Mouse (Mus musculus): ENCODE measurements around the gene Smco3. TPM values are rescaled to one million over a fixed set of nuclear protein-coding genes. Genes with fewer than 3 reads are reported as not detected.
A peak's percentile ranks its signal among the peaks of the same experiment; 100 is the strongest.

The Smco3 gene
- polyA plus RNA-seq, 1 experiment, result not detected

DNA sequence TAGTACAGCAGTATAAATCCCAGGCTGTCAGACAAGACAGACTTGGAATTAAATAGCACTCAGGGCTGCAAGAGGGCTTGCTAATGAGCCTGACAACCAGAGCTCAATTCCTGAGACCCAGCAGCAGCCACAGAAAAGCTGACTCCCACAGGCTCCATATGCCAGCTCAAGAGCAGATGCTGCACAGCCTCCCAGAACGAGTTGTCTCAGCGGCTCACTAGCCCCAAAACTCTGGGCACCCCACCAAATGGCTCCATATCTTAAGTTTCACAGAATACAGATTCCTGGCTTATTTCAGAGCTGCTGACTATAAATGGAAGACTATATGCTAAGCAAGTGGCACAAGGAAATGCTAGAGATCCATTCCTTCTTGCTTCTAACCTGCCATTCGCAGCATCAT, 17.7 kb downstream of the Smco3 start:
- Histone ChIP-seq H3K36me3 (ENCODE audit: control insufficient read depth, insufficient read depth, low read length) (peaks cover 68% of the 10 kb centered on the region), H3K27me3 (ENCODE audit: control insufficient read depth, insufficient read depth, low read length) (no peaks in the 10 kb centered on the region), H3K4me3 (ENCODE audit: extremely low read depth, insufficient read depth, insufficient read length) (no peak overlapping the region), H3K4me1 (ENCODE audit: control insufficient read depth, insufficient read depth, insufficient read length) (no peaks in the 10 kb centered on the region), H3K27ac (ENCODE audit: insufficient read depth, low read length) (no peak overlapping the region)
- no peak for DNase-seq (ENCODE audit: low read depth in 1 of 2, low spot score in 2 of 2)
- TF ChIP-seq POLR2A (IDR thresholded peaks at IDR 0.05; ENCODE audit: low read depth, low read length) (no peak), CTCF (IDR thresholded peaks at IDR 0.05; ENCODE audit: extremely low read depth, insufficient read depth, insufficient read length, insufficient replicate concordance) (no peak)
- 97% methylated on average over 3 of the region's 3 CpGs for WGBS

DNA sequence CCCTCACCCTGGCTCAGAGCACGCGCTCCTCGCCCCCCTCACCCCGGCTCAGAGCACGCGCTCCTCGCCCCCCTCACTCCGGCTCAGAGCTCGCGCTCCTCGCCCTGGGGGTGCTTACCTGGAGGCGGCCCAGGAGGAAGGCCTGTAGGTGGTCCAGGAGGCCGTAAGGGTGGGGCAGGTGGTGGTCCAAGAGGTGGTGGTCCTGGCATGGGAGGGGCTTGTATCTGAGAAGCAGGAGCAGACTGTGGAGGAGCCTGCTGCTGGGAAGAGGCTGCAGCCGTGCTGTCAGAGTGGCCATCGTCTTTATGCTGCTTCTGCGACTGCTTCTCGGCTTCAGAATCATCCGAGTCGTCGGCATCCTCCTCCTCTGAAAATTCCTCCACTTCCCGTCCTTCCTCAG, 18.4 kb downstream of the Smco3 start:
- Histone ChIP-seq H3K4me3 (ENCODE audit: extremely low read depth, insufficient read depth, insufficient read length) (no peak overlapping the region), H3K27me3 (ENCODE audit: control insufficient read depth, insufficient read depth, low read length) (no peaks in the 10 kb centered on the region), H3K27ac (ENCODE audit: insufficient read depth, low read length) (no peak overlapping the region), H3K4me1 (ENCODE audit: control insufficient read depth, insufficient read depth, insufficient read length) (no peaks in the 10 kb centered on the region), H3K36me3 (ENCODE audit: control insufficient read depth, insufficient read depth, low read length) (peaks cover 63% of the 10 kb centered on the region)
- DNase-seq (ENCODE audit: low read depth in 1 of 2, low spot score in 2 of 2), result no peak
- no peak for TF ChIP-seq CTCF (IDR thresholded peaks at IDR 0.05; ENCODE audit: extremely low read depth, insufficient read depth, insufficient read length, insufficient replicate concordance)
- TF ChIP-seq POLR2A (IDR thresholded peaks at IDR 0.05; ENCODE audit: low read depth, low read length), result no peak
- 95% methylated on average over 21 of the region's 21 CpGs for WGBS

DNA sequence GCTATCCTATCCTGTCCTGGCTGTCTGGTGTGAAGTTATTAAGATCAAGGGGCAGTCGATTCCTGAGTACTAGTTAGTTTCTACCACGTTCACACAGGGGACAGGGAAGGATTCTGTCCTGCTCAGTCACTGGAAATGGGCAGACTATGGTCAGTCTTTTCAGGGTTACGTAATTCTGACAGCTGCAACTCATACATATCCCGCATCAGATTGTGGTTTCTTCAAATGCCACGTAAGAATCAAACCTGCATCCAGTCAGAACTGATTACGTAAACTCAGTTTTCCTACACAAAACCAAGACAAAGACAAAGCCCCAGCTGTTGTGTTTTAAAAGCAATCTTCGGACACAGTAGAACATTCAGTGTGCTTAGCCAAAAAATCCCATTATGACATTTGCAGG, 19.9 kb downstream of the Smco3 start:
- TF ChIP-seq POLR2A (IDR thresholded peaks at IDR 0.05; ENCODE audit: low read depth, low read length) (no peak), CTCF (IDR thresholded peaks at IDR 0.05; ENCODE audit: extremely low read depth, insufficient read depth, insufficient read length, insufficient replicate concordance) (no peak)
- H3K27me3 ChIP-seq (ENCODE audit: control insufficient read depth, insufficient read depth, low read length), result no peaks in the 10 kb centered on the region
- no peak overlapping the region for H3K27ac ChIP-seq (ENCODE audit: insufficient read depth, low read length)
- no peak for DNase-seq (ENCODE audit: low read depth in 1 of 2, low spot score in 2 of 2)
- 93% methylated on average over 7 of the region's 7 CpGs for WGBS
- H3K4me3 ChIP-seq (ENCODE audit: extremely low read depth, insufficient read depth, insufficient read length), result no peak overlapping the region
- peaks cover 50% of the 10 kb centered on the region for H3K36me3 ChIP-seq (ENCODE audit: control insufficient read depth, insufficient read depth, low read length)
- H3K4me1 ChIP-seq (ENCODE audit: control insufficient read depth, insufficient read depth, insufficient read length), result no peaks in the 10 kb centered on the region

DNA sequence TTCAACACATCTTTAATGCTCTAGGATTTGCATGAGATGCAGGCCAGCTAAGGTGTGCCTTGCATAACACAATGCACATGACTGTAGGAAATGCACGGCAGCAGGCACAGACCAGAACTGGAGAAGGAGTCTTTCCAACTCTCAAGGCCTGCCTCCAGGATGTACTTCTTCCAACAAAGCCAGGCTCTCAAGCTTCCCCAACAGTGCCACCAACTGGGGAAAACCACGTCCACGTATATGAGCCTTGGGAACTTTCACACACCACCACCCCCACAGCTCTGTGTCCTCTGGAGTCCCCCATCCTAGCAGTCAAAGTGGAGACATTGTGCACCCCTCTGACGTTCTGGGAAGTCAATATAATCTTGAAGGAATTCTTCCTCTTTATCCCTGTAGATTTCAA, 22.1 kb downstream of the Smco3 start:
- Histone ChIP-seq H3K4me1 (ENCODE audit: control insufficient read depth, insufficient read depth, insufficient read length) (peaks cover 6% of the 10 kb centered on the region; the same call in 1 of the 2 replicates), H3K27me3 (ENCODE audit: control insufficient read depth, insufficient read depth, low read length) (no peaks in the 10 kb centered on the region), H3K36me3 (ENCODE audit: control insufficient read depth, insufficient read depth, low read length) (peaks cover 41% of the 10 kb centered on the region), H3K27ac (ENCODE audit: insufficient read depth, low read length) (no peak overlapping the region), H3K4me3 (ENCODE audit: extremely low read depth, insufficient read depth, insufficient read length) (no peak overlapping the region)
- DNase-seq (ENCODE audit: low read depth in 1 of 2, low spot score in 2 of 2), result no peak
- no peak for TF ChIP-seq CTCF (IDR thresholded peaks at IDR 0.05; ENCODE audit: extremely low read depth, insufficient read depth, insufficient read length, insufficient replicate concordance)
- no peak for TF ChIP-seq POLR2A (IDR thresholded peaks at IDR 0.05; ENCODE audit: low read depth, low read length)
- 75% methylated on average over 4 of the region's 4 CpGs for WGBS

DNA sequence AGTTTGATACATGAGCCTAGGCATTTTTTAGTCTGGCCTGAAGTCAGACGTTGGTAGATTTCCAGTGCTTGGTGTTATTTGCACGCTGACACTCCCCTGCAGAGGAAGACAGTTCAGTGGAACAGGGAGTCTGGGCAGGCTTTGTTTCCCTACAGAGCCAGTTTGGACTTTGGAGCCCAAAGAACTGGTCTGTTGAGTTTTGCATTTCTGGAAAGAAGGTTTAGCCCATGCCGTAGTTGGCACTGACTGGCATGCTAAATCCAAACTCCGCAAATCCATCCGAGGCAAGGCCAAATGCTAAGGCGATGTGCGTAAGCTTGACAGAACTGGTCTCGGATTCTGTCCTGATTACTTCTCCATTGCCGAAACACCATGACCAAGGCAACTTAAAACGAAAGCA, 24.1 kb downstream of the Smco3 start:
- TF ChIP-seq POLR2A (IDR thresholded peaks at IDR 0.05; ENCODE audit: low read depth, low read length), result no peak
- no peak for TF ChIP-seq CTCF (IDR thresholded peaks at IDR 0.05; ENCODE audit: extremely low read depth, insufficient read depth, insufficient read length, insufficient replicate concordance)
- Histone ChIP-seq H3K36me3 (ENCODE audit: control insufficient read depth, insufficient read depth, low read length) (peaks cover 25% of the 10 kb centered on the region), H3K4me1 (ENCODE audit: control insufficient read depth, insufficient read depth, insufficient read length) (peaks cover 6% of the 10 kb centered on the region; the same call in 1 of the 2 replicates), H3K27ac (ENCODE audit: insufficient read depth, low read length) (no peak overlapping the region), H3K27me3 (ENCODE audit: control insufficient read depth, insufficient read depth, low read length) (no peaks in the 10 kb centered on the region), H3K4me3 (ENCODE audit: extremely low read depth, insufficient read depth, insufficient read length) (no peak overlapping the region)
- no peak for DNase-seq (ENCODE audit: low read depth in 1 of 2, low spot score in 2 of 2)
- WGBS, result 90% methylated on average over 10 of the region's 10 CpGs

DNA sequence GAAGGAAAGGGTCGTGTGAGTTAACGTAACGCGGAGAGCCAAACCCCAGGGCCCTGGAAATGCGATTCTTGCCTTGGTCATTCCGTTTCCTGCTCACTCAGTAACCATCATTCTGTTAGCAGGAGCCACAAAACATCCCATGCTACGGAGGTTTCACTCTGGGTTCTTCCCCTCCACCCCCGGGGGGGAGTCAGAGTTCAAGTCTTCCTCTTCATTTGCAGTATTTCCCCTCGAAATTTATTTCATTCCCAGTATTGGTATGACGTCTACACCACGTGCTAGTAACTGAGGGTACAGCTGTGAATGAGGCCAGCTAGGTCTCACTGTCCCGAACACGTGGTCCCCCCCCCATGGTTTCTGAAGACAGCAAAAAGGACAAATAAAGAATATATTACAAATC, 25.6 kb downstream of the Smco3 start:
- H3K4me1 ChIP-seq (ENCODE audit: control insufficient read depth, insufficient read depth, insufficient read length), result peaks cover 6% of the 10 kb centered on the region; the same call in 1 of the 2 replicates
- H3K36me3 ChIP-seq (ENCODE audit: control insufficient read depth, insufficient read depth, low read length), result peaks cover 15% of the 10 kb centered on the region
- no peak for TF ChIP-seq CTCF (IDR thresholded peaks at IDR 0.05; ENCODE audit: extremely low read depth, insufficient read depth, insufficient read length, insufficient replicate concordance)
- TF ChIP-seq POLR2A (IDR thresholded peaks at IDR 0.05; ENCODE audit: low read depth, low read length), result no peak
- no peak for DNase-seq (ENCODE audit: low read depth in 1 of 2, low spot score in 2 of 2)
- no peak overlapping the region for H3K27ac ChIP-seq (ENCODE audit: insufficient read depth, low read length)
- H3K27me3 ChIP-seq (ENCODE audit: control insufficient read depth, insufficient read depth, low read length), result no peaks in the 10 kb centered on the region
- peak overlapping the region; percentile 46; the same call in 1 of the 2 replicates for H3K4me3 ChIP-seq (ENCODE audit: extremely low read depth, insufficient read depth, insufficient read length)
- 41% methylated on average over 13 of the region's 13 CpGs for WGBS

DNA sequence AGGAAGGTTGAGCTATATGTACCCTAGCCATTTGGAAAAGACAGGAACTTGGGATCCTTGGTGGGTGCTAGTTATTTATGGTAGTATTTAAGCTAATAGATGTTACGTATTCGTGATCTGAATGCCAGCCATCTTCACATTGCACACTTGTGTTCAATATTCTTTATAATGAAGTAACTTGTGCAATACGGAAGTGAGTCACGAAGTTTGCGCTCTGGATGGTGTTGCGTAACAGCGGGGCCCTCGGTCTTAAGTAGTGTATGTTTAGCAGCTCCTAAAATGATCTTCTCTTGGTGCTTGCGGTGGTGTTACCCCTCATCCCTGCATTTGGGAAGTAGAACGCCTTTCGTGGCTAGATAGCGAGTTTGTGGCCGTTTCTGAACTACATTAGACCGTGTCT, 26.2 kb downstream of the Smco3 start:
- peaks cover 6% of the 10 kb centered on the region; the same call in 1 of the 2 replicates for H3K4me1 ChIP-seq (ENCODE audit: control insufficient read depth, insufficient read depth, insufficient read length)
- 2% methylated on average over 14 of the region's 14 CpGs for WGBS
- DNase-seq (ENCODE audit: low read depth in 1 of 2, low spot score in 2 of 2), result peak; percentile 37 to 47
- TF ChIP-seq POLR2A (IDR thresholded peaks at IDR 0.05; ENCODE audit: low read depth, low read length), result no peak
- TF ChIP-seq CTCF (IDR thresholded peaks at IDR 0.05; ENCODE audit: extremely low read depth, insufficient read depth, insufficient read length, insufficient replicate concordance), result no peak
- peak overlapping the region; percentile 85 for H3K27ac ChIP-seq (ENCODE audit: insufficient read depth, low read length)
- peak overlapping the region; percentile 88 for H3K4me3 ChIP-seq (ENCODE audit: extremely low read depth, insufficient read depth, insufficient read length)
- H3K36me3 ChIP-seq (ENCODE audit: control insufficient read depth, insufficient read depth, low read length), result peaks cover 11% of the 10 kb centered on the region
- H3K27me3 ChIP-seq (ENCODE audit: control insufficient read depth, insufficient read depth, low read length), result no peaks in the 10 kb centered on the region

Measured in spleen, adult 2 months (tissue).